Mouse (Mus musculus) naive thymus-derived CD4-positive, alpha-beta T cell, adult 2 months (primary cell): Measurements from ENCODE around the gene Jsrp1.

Experiments used
- DNase-seq: peaks from one replicate; pipeline ENCODE4 v3.0.0-alpha.2; 2011; ENCODE audit warnings: low read depth

The Jsrp1 gene

GRCm38 (mm10) chr10:80792175-80793032 lies 20.9 kb downstream of the Jsrp1 start:
- peak; percentile 43 for DNase-seq

- no peak for DNase-seq
Observed at GRCm38 (mm10) chr10:80791476-80792174, 21.7 kb downstream of the Jsrp1 start.

- DNase-seq = no peak
Observed at GRCm38 (mm10) chr10:80790761-80791404, 22.4 kb downstream of the Jsrp1 start.

GRCm38 (mm10) chr10:80787517-80787916 lies 25.8 kb downstream of the Jsrp1 start:
- DNase-seq = no peak

- no peak for DNase-seq
Observed at GRCm38 (mm10) chr10:80785963-80786362, 27.3 kb downstream of the Jsrp1 start.

- DNase-seq = no peak
Observed at GRCm38 (mm10) chr10:80784871-80785270, 28.4 kb downstream of the Jsrp1 start.

GRCm38 (mm10) chr10:80784302-80784701 lies 29.0 kb downstream of the Jsrp1 start:
- no peak for DNase-seq

GRCm38 (mm10) chr10:80779565-80779964 lies 33.7 kb downstream of the Jsrp1 start:
- DNase-seq = no peak

- DNase-seq = no peak
Observed at GRCm38 (mm10) chr10:80777123-80777522, 36.2 kb downstream of the Jsrp1 start.

- no peak for DNase-seq
Observed at GRCm38 (mm10) chr10:80776358-80776869, 36.9 kb downstream of the Jsrp1 start.

GRCm38 (mm10) chr10:80775731-80776130 lies 37.6 kb downstream of the Jsrp1 start:
- DNase-seq = no peak

- DNase-seq = no peak
Observed at GRCm38 (mm10) chr10:80774981-80775380, 38.3 kb downstream of the Jsrp1 start.

GRCm38 (mm10) chr10:80774549-80774948 lies 38.7 kb downstream of the Jsrp1 start:
- DNase-seq = peak; percentile 78

- DNase-seq = no peak
Observed at GRCm38 (mm10) chr10:80773816-80774215, 39.5 kb downstream of the Jsrp1 start.

GRCm38 (mm10) chr10:80768365-80768764 lies 44.9 kb downstream of the Jsrp1 start:
- no peak for DNase-seq

GRCm38 (mm10) chr10:80766161-80766815 lies 47.0 kb downstream of the Jsrp1 start:
- no peak for DNase-seq

- no peak for DNase-seq
Observed at GRCm38 (mm10) chr10:80765746-80766145, 47.6 kb downstream of the Jsrp1 start.

- DNase-seq = peak; percentile 42
Observed at GRCm38 (mm10) chr10:80763502-80763901, 49.8 kb downstream of the Jsrp1 start.

- DNase-seq = no peak
Observed at GRCm38 (mm10) chr10:80761821-80762220, 51.5 kb downstream of the Jsrp1 start.

- DNase-seq = no peak
Observed at GRCm38 (mm10) chr10:80760596-80761524, 52.4 kb downstream of the Jsrp1 start.

GRCm38 (mm10) chr10:80758651-80759050 lies 54.6 kb downstream of the Jsrp1 start:
- DNase-seq = no peak
